Mouse (Mus musculus) spleen, postnatal 4 days (tissue): ENCODE data around the gene Prickle2.

Experiments used
- DNase-seq, 2 experiments: peaks; one replicate each; pipeline ENCODE4 v3.0.0; 2022; ENCODE audit warnings: low spot score in 2 of 2

Prickle2 gene

GRCm38 (mm10) chr6:92667544-92667943 lies 38.4 kb downstream of the Prickle2 start:
- no peak for DNase-seq

DNA sequence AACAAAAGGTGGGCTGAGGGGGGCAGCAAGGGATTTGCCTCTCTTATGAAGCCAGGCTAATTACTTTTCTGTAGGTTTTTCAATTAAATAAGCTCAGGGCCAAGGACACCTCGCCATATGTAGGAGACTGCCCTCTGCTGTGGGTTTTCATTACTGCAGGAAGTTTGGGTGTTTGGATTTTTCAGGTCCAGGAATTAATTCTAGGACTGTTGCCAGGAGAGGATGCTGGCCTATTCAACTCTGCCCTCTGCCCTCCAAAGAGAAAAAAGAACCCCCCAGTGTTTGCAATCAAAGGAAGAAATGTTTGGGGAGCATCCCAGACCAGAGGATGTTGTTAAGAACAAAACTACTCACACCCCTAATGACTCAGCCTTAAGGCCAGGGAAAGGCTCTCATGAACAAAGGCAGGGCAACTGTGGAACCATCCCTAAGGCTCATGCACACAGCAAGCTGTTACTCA lies 40.4 kb downstream of the Prickle2 start:
- DNase-seq, result no peak

- no peak for DNase-seq
These were observed 42.1 kb downstream of the Prickle2 start for GRCm38 (mm10) chr6:92663885-92664284.

DNA sequence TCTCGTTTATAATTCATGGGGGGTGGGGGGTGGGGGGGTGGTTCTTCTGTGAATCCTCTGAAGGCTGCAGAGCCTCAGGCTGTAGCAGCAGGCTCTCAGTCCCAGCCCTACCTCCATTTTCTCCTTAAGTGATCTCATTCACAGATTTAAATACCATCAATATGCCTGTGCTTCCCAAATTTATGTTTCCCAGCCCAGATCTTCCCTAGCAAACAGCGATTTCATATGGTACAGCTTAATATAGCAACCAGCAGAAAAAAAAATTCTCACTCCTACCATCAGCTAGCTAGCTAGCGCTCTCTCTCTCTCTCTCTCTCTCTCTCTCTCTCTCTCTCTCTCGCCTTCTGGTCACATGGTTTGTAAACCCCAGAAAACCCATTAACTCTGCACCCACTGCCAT lies 42.5 kb downstream of the Prickle2 start:
- no peak for DNase-seq

DNA sequence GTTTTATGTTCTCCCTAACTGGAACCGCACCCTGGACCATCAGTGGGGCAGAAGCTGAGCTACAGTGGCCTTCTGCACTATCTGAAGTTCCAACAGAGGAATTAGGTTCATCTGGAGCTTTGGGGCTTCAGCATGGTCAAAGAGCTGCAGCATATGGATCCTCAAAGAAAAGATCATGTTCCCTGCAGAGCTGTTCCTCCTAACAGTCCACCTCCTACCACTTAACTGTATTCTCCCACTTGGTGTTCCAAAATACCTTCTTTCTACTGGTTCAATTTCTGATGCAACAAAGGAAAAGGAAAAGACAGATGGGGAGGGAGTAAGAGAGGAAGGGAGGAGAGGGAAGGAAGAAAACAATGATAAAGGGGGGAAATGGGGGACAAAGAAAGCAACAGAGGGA lies 56.9 kb downstream of the Prickle2 start:
- DNase-seq, result no peak

GRCm38 (mm10) chr6:92648571-92648970 lies 57.4 kb downstream of the Prickle2 start:
- no peak for DNase-seq

DNA sequence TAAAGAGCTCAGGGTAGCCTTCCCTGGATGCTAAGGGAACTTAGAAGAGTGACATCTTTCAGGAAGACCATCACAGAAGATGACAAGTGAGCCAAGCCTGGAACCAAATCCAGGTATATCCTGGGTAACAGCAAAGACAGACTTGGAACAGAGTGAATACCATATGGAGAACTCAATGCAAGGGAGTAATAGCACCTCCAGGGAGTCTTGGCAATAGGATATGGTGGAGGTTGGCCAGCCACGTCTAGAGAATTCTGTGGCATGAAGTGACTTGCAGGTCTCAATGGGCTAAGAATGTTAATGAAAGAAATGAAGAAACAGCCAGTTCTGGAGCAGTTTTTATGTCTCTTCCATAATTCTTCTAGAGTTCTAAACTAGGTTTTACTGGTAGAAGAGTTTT lies 63.0 kb downstream of the Prickle2 start:
- DNase-seq, result no peak

DNA sequence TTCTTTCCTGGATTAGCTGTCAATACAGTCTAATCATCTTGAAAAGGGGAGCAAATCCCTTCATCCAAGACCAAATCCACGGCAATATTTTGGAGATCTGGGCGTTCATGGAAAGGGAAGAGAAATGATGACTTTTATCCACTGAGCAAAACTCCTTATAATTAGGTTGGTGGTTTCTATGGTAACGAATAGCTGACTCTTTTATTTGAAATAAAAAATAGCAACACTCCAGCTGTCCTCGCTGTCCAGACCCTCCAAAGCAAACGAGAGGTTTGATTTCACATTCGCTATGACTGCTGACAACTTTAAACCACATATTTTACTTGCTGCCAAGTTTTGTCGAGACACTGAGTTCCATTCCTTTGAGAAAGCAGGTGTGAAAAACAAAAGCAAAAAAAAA lies 64.0 kb downstream of the Prickle2 start:
- DNase-seq, result no peak

GRCm38 (mm10) chr6:92640896-92641295 lies 65.1 kb downstream of the Prickle2 start:
- DNase-seq, result no peak

DNA sequence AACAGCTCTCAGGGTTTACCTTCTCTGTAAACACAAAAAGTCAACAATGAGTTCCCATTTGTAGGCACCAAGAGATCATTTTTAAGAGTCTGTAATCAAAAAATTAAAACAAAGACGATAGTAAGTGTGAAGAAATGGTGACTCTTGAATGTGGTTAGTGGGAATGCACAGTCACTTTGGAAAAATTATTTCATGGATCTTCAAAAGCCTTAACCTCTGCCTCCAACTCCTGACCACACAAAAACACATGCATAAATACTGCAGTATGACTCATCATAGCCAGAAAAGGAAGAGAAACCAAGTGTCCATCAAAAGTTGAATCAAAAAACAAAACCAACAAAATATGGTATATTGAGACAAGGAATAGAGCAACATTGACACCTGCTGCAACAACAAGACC lies 69.5 kb downstream of the Prickle2 start:
- DNase-seq, result no peak

DNA sequence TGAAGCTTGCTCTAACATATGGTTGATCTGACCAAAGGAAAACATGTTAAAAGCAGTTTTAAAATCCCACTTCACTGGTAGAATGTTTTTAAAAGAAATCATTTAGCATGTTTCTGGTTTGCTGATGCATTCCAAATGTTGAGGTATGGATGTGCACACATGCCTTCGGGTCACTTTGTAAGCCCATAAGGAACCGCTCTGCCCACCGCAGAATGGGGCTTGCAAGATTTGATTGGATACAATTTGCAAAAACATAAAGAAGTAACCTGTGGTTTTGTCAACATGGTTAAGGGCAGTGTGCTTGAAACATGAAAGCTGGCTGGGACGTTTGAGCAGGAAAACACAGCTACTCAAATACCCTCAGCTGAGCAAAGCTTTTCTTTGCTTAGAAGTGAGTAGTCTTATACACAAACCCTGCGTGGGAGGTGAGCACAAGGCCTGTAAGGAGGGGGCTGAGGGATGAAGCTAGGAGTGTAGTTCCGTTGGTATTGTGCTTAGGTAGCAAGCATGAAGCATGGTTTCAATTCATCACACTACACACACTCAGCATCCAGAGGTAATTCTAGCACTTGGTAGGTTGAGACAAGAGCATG lies 71.0 kb downstream of the Prickle2 start:
- no peak for DNase-seq

- no peak for DNase-seq
These were observed 75.0 kb downstream of the Prickle2 start for GRCm38 (mm10) chr6:92630991-92631390.

- DNase-seq, result no peak
These were observed 78.2 kb downstream of the Prickle2 start for GRCm38 (mm10) chr6:92627711-92628110.

DNA sequence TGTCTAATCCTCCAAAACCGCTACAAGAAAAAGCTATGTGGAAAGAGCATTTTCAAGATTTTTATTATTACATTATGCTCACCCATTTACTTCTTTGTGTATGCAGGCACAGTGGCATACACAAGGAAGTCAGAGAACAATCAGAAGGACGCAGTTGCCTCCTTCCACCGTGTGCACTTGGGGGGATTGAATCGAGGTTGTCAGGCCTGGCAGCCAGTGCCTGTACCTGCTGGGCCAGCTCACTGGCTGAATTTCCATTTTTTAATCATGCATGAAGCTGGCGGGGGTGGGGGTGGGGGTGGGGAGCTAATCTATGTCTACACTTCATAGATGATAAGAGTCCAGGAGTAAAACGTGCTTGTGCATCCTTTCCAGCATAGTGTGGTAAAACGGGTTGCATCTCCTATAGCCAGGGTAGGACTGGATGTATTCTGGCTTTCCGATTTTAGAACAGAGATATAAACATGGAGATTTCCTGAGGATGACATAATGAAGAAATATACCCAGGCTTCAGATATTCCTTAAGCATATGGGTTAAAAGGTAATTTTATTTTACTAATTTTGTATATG lies 78.8 kb downstream of the Prickle2 start:
- DNase-seq, result no peak

DNA sequence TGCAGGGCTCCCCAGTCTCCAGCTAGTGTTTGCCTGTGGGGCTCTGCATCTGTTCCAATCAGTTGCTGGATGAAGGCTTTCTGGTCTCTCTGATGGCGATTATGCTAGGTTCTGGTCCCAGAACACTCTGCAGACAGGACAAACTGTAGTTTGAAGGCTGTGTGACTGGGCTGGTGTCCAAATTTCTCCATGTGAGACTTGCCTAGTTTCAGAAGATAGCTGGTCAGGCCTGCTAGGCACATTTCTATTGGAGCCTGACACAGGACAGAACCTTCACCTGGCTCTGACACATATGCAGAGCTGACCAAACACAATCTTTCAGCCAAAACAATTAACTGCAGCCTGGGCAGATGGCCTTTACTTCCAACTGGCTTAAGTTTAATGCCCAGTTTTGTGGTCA lies 80.0 kb downstream of the Prickle2 start:
- no peak for DNase-seq

GRCm38 (mm10) chr6:92624306-92624705 lies 81.6 kb downstream of the Prickle2 start:
- DNase-seq, result no peak

GRCm38 (mm10) chr6:92617183-92617582 lies 88.8 kb downstream of the Prickle2 start:
- no peak for DNase-seq

- DNase-seq, result no peak
These were observed 91.2 kb downstream of the Prickle2 start for GRCm38 (mm10) chr6:92614771-92615170.

GRCm38 (mm10) chr6:92612151-92612769 lies 93.7 kb downstream of the Prickle2 start:
- no peak for DNase-seq

- no peak for DNase-seq
These were observed 96.2 kb downstream of the Prickle2 start for GRCm38 (mm10) chr6:92609682-92610235.

DNA sequence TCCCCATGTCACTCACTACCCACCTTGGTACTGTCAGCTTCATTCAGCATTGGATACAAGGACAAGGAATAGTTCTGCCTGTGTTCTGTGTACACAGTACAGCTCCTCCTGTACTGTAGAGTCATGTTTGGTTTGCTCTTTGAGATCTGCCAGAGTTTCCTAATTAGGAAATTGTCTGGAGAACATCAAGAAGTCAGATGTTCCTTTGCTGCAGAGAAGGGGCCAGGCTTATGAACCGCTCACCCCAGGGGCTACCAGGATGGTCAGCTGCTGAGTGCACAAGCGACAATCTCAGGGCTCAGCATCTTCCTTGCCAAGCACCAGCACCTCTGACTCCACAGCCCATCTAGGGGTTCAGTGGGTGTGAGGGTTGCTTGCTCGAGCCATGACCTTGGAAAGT lies 96.9 kb downstream of the Prickle2 start:
- DNase-seq, result no peak

DNA sequence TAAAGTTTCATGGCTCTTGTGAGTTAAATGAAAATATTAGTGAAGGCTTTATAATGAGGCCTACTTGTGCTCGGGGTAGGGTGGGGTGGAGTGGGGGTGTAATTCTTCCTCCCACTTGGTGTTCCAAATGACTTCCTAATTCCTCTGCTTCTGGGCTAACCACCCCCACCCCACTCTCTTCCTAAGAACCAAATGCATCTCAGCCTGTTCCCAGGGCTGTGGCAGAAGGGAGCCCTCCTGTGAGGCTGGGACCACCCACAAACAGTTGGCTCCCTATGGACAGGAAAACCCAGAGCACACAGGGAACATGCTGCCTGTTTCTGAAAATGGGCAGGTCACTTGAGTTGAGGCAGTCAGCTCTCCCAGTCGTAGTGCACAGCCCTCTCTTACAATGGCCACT lies 100.8 kb downstream of the Prickle2 start:
- DNase-seq, result no peak

DNA sequence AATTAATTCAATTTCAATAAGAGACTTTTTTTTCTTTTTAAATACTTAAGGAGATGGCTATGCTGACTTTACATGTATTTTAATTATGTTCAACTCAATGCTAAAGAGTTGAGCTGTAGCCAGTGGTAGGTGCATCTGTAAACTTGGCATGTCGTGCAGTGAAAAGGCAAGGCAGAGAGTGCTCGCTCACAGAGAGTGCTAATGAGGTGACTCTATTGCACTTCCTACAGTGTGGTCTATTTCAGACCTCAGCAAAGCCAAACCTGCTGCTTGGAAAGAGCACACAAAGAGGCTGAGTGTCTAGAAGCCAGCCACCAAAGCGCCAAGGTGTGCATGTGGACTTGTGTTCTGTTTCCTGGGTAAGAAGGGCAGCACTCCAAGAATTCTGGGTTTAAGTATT lies 109.6 kb downstream of the Prickle2 start:
- no peak for DNase-seq
